Mouse (Mus musculus): ENCODE results near the gene Uhrf2.

GRCm38 (mm10) chr19:30109122-30109521 lies 78.8 kb downstream of the Uhrf2 start:
- TF ChIP-seq CTCF (IDR thresholded peaks at IDR 0.05; ENCODE audit: insufficient read depth, low read depth, low read length) = no peak
- no peak for TF ChIP-seq POLR2A (IDR thresholded peaks at IDR 0.05; ENCODE audit: insufficient read depth, low read depth, low read length)

Data from olfactory bulb, adult 2 months (tissue).